Mouse (Mus musculus): Measurements from ENCODE around the gene Sept5. TPM values are rescaled to one million over a fixed set of nuclear protein-coding genes. Genes with fewer than 3 reads are reported as not detected.
A peak's percentile ranks its signal among the peaks of the same experiment; 100 is the strongest.

Sept5 gene
- total RNA-seq (2014; rRNA removed), result 372 and 373 TPM in 2 replicates
- 265 and 267 TPM in 2 replicates for polyA plus RNA-seq (2015; fragmentation: Nextera tagmentation; extraction: Ambion mirVana)

DNA sequence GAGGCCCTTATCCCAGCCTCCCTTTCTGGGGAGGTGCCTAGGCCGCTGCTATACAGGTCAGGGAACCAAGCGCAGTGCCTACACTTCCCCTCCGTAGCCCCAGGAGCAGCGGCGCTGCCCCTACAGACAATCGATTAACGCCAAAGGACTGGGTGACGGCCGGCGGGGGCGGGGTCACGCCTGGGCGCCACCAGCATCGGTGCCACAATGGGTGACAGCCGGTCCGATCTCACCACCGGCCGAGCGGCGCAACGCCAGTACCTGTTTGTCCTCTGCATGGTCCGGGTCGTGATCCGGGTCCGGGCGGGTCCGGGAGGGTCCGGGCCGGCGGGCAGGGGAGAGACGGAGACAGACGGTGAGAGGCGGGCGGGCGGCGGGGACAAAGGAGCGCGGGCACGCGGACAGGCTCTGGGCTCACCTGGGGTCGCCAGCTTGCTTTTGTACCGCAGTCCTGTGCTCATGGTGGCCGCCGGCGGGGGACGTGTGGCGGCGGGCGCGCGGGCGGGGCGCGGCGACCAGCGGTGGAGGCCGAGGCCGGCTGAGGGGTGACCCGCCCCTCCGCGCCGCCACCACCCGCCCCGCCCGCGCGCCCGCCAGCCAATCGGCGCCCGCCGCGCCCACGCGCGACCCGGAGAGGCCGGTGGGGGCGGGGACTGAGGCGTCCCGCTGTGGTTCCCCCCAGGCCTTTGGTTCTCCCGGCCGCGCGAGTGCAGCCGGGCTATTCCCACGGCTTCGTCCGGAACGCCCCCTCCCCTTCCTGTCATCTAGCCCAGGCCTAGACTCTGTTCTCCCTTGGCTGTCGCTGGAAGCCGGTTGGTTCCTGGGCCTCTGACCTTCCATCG is at the start of gene Sept5:
Sept5 (minus strand) TSS at position 565 of the 842 bp plus-strand sequence.
- H3K9ac ChIP-seq, result peak within 1 kb of the TSS; percentile 98
- TF ChIP-seq CTCF (IDR thresholded peaks at IDR 0.05; ENCODE audit: low read depth), result no peak
- peak; percentile 79 for DNase-seq
- H3K4me3 ChIP-seq (ENCODE audit: low read depth, low read length), result peak within 1 kb of the TSS; percentile 88
- no peaks in the 10 kb centered on the region for H3K9me3 ChIP-seq (ENCODE audit: low read length)
- H3K4me1 ChIP-seq (ENCODE audit: insufficient read depth), result peaks cover 19% of the 10 kb centered on the region
- no peaks in the 10 kb centered on the region for H3K27me3 ChIP-seq (ENCODE audit: insufficient read depth, low read length)
- under 1% methylated on average over 58 of the region's 93 CpGs for WGBS
- peak within 1 kb of the TSS; percentile 87 for H3K27ac ChIP-seq (ENCODE audit: low read depth, low read length)
- H3K36me3 ChIP-seq (ENCODE audit: insufficient read depth), result peaks cover 8% of the 10 kb centered on the region
- H3K4me2 ChIP-seq (ENCODE audit: low read depth), result peak within 1 kb of the TSS; percentile 70
- peak; percentile 56 for ATAC-seq

DNA sequence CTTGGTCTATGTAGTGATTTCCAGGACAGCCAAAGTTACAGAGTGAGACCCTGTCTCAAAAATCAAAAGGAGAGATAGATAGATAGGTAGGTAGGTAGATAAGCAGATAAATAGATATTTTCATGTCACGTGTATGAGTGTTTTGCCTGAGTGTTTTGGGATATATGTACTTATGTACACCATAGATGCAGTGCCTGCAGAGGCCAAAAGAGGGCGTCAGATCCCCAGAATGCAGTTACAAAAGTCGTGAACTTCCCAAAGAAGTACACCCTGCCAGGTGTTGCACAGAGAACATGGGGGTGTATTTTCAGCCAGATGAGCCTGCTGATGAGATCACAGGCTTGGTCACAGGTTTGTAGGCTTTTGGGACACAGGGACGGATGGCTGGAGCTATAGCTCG is 49.4 kb upstream of the Sept5 start:
- no peak overlapping the region for H3K4me2 ChIP-seq (ENCODE audit: low read depth)
- H3K9ac ChIP-seq, result no peak overlapping the region
- no peak for DNase-seq
- H3K9me3 ChIP-seq (ENCODE audit: low read length), result no peaks in the 10 kb centered on the region
- no peak for TF ChIP-seq CTCF (IDR thresholded peaks at IDR 0.05; ENCODE audit: low read depth)
- H3K27me3 ChIP-seq (ENCODE audit: insufficient read depth, low read length), result no peaks in the 10 kb centered on the region
- no peak overlapping the region for H3K27ac ChIP-seq (ENCODE audit: low read depth, low read length)
- H3K36me3 ChIP-seq (ENCODE audit: insufficient read depth), result no peaks in the 10 kb centered on the region
- 56% methylated on average over 5 of the region's 5 CpGs for WGBS
- no peak for ATAC-seq
- no peak overlapping the region for H3K4me3 ChIP-seq (ENCODE audit: low read depth, low read length)
- H3K4me1 ChIP-seq (ENCODE audit: insufficient read depth), result no peaks in the 10 kb centered on the region

DNA sequence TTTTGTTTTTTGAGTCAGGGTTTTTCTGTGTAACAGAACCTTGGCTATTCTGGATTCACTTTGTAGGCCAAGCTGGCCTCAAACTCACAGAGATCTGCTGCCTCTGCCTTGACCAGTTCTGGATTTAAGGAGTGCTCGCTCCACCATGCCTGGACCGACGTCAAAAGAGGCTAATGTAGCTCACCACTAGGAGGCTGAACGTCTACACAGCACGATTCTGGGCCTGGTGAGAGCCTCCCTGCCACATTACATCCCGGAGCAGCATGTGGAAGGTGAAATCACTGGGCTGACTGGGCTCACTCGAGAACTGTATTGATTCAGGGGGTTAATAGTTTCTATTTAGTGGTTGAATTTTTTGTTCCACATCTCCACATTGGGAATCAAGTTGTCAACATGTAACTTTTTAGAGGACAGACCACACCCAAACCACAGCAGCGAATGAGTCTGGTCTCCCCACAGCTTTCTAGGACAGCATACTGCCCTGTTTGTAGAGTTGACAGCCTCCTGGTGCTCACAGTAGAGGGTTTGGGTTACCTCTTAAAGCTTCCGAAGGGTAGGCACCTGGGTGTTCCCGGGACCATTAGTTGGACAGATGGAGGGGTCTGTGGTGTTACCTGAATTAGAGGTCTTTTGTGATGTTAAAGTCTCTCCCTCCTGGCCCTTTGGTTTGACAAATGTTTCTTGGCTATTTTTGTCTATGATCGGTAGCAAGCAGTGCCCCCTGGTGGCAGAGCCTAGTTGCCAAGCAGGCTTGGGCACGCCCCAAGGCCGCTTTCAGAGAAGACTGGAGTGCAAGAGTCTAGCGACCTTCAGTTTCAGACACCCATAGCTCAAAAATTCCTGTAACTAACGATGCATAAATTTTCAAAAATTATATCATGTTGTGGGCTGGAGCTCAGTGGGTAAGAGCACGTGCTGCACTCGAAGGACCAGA is 48.3 kb upstream of the Sept5 start:
- DNase-seq (peak; percentile 17), ATAC-seq (no peak)
- Histone ChIP-seq H3K36me3 (ENCODE audit: insufficient read depth) (no peaks in the 10 kb centered on the region), H3K27me3 (ENCODE audit: insufficient read depth, low read length) (no peaks in the 10 kb centered on the region), H3K27ac (ENCODE audit: low read depth, low read length) (no peak overlapping the region), H3K4me3 (ENCODE audit: low read depth, low read length) (no peak overlapping the region), H3K4me2 (ENCODE audit: low read depth) (no peak overlapping the region), H3K4me1 (ENCODE audit: insufficient read depth) (no peaks in the 10 kb centered on the region), H3K9me3 (ENCODE audit: low read length) (no peaks in the 10 kb centered on the region), H3K9ac (no peak overlapping the region)
- 37% methylated on average over 17 of the region's 17 CpGs for WGBS
- TF ChIP-seq CTCF (IDR thresholded peaks at IDR 0.05; ENCODE audit: low read depth), result peak; percentile 57

DNA sequence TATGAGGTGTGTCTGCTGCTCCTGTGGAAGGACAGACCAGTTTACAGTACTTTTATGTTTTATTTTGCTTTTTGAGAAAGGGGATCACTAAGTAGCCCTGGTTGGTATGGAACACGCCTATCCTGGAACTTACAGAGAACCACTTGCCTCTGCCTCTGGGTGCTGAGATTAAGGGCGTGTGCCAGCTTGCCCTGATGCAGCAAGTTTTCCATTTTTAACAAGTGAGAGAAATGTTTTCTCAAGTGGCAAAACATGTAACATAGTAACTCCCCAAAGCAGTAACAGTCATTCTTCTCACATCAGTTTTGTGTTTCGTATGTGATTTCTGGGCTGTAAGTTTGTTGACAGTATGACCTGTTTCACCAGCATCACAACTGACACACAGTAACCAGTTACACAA is 43.3 kb upstream of the Sept5 start:
- no peaks in the 10 kb centered on the region for H3K9me3 ChIP-seq (ENCODE audit: low read length)
- ATAC-seq (no peak), DNase-seq (no peak)
- no peaks in the 10 kb centered on the region for H3K27me3 ChIP-seq (ENCODE audit: insufficient read depth, low read length)
- H3K36me3 ChIP-seq (ENCODE audit: insufficient read depth), result no peaks in the 10 kb centered on the region
- H3K27ac ChIP-seq (ENCODE audit: low read depth, low read length), result no peak overlapping the region
- no peak for TF ChIP-seq CTCF (IDR thresholded peaks at IDR 0.05; ENCODE audit: low read depth)
- 89% methylated on average over 3 of the region's 3 CpGs for WGBS
- H3K4me2 ChIP-seq (ENCODE audit: low read depth), result no peak overlapping the region
- H3K9ac ChIP-seq, result no peak overlapping the region
- H3K4me1 ChIP-seq (ENCODE audit: insufficient read depth), result no peaks in the 10 kb centered on the region
- H3K4me3 ChIP-seq (ENCODE audit: low read depth, low read length), result no peak overlapping the region

DNA sequence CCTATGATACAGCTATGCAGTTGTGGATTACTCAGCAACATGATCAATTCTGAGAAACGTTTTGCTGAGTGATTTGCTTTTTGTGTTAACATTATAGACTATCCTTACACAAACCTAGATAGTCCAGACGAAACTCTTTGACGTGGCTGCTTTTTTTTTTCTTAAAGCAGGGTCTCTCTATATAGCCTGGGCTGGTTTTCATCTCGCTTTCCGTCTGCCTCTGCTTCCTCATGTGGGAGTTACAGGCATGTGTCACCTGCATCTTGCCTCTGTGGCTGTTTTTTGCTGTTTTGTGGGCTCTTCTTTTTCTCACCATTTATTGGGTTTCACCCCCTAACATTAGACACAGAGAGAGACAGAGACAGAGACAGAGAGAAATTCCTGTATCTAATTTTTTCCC is 42.3 kb upstream of the Sept5 start:
- 76% methylated on average over 5 of the region's 5 CpGs for WGBS
- Histone ChIP-seq H3K36me3 (ENCODE audit: insufficient read depth) (no peaks in the 10 kb centered on the region), H3K4me1 (ENCODE audit: insufficient read depth) (no peaks in the 10 kb centered on the region), H3K27ac (ENCODE audit: low read depth, low read length) (no peak overlapping the region), H3K4me3 (ENCODE audit: low read depth, low read length) (no peak overlapping the region), H3K27me3 (ENCODE audit: insufficient read depth, low read length) (no peaks in the 10 kb centered on the region), H3K9ac (no peak overlapping the region), H3K4me2 (ENCODE audit: low read depth) (no peak overlapping the region), H3K9me3 (ENCODE audit: low read length) (no peaks in the 10 kb centered on the region)
- TF ChIP-seq CTCF (IDR thresholded peaks at IDR 0.05; ENCODE audit: low read depth), result no peak
- ATAC-seq (no peak), DNase-seq (no peak)

DNA sequence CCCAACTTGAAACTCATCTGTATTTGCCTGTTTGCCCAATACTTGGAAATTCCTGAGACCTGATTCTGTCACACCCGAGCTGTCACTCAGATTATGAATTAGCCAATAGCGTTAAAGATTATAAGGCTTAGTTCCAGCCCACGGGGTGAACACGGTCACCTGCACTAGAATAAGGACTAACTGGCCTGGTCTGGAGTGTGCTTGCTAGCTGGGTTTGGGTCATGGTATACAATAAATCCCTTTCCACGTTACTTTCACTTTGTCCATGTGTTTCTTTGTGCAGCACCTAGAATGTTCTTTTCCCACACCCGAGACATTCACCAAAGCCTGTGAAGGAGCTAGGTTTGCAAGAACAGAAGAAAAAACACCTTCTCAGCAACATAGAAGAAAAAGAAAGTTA is 40.2 kb upstream of the Sept5 start:
- Histone ChIP-seq H3K36me3 (ENCODE audit: insufficient read depth) (no peaks in the 10 kb centered on the region), H3K9me3 (ENCODE audit: low read length) (no peaks in the 10 kb centered on the region), H3K9ac (no peak overlapping the region), H3K27me3 (ENCODE audit: insufficient read depth, low read length) (no peaks in the 10 kb centered on the region), H3K4me3 (ENCODE audit: low read depth, low read length) (no peak overlapping the region), H3K4me1 (ENCODE audit: insufficient read depth) (no peaks in the 10 kb centered on the region), H3K27ac (ENCODE audit: low read depth, low read length) (no peak overlapping the region), H3K4me2 (ENCODE audit: low read depth) (no peak overlapping the region)
- WGBS, result 73% methylated on average over 6 of the region's 6 CpGs
- ATAC-seq, result no peak
- DNase-seq, result no peak
- no peak for TF ChIP-seq CTCF (IDR thresholded peaks at IDR 0.05; ENCODE audit: low read depth)
